Mouse (Mus musculus) heart, adult 11 months (tissue): ENCODE data around the gene Daam2.

Source experiments
- DNase-seq: peaks from one replicate; pipeline ENCODE4 v3.0.0; 2022

The Daam2 gene

GRCm38 (mm10) chr17:49429471-49430129 lies 134.5 kb downstream of the Daam2 start:
- peak; percentile 91 for DNase-seq

- DNase-seq: peak; percentile 95
These were observed 135.3 kb downstream of the Daam2 start for GRCm38 (mm10) chr17:49428751-49429415.

GRCm38 (mm10) chr17:49428239-49428688 lies 135.9 kb downstream of the Daam2 start, which contains the start of gene Mocs1:
Mocs1 (plus strand) TSS chr17:49428362.
- peak; percentile 99 for DNase-seq

- peak; percentile 88 for DNase-seq
These were observed 136.4 kb downstream of the Daam2 start for GRCm38 (mm10) chr17:49427631-49428238.

- peak; percentile 41 for DNase-seq
These were observed 140.3 kb downstream of the Daam2 start for GRCm38 (mm10) chr17:49423872-49424271.

GRCm38 (mm10) chr17:49423067-49423325 lies 141.1 kb downstream of the Daam2 start:
- DNase-seq: no peak

GRCm38 (mm10) chr17:49422286-49423066 lies 141.7 kb downstream of the Daam2 start:
- DNase-seq: peak; percentile 64

- DNase-seq: no peak
These were observed 144.3 kb downstream of the Daam2 start for GRCm38 (mm10) chr17:49419813-49420212.

- peak; percentile 68 for DNase-seq
These were observed 147.9 kb downstream of the Daam2 start for GRCm38 (mm10) chr17:49416228-49416627.

GRCm38 (mm10) chr17:49413554-49413953 lies 150.6 kb downstream of the Daam2 start:
- peak; percentile 86 for DNase-seq

- DNase-seq: peak; percentile 2
These were observed 151.2 kb downstream of the Daam2 start for GRCm38 (mm10) chr17:49412974-49413373.
